Mouse (Mus musculus) c-Kit-positive CD71-positive TER-119-positive erythroid progenitor cells, embryonic 14.5 days (primary cell): ENCODE results near the gene Hemk1.

Experiments
- DNase-seq: peaks from one replicate; pipeline ENCODE4 v3.0.0-alpha.2; 2013; ENCODE audit warnings: low spot score

Hemk1 gene

GRCm38 (mm10) chr9:107343146-107343943 lies 5.2 kb upstream of the Hemk1 start:
- DNase-seq = no peak

GRCm38 (mm10) chr9:107342201-107342709 lies 4.1 kb upstream of the Hemk1 start:
- DNase-seq = no peak

- no peak for DNase-seq
These were observed 2.9 kb upstream of the Hemk1 start for GRCm38 (mm10) chr9:107340911-107341645.

- DNase-seq = peak; percentile 81
These were observed 2.2 kb upstream of the Hemk1 start, which contains the start of gene 6430571L13Rik for GRCm38 (mm10) chr9:107340267-107340859. Gene 6430571L13Rik, plus strand, starts transcription at chr9:107340602.

- no peak for DNase-seq
These were observed 1.8 kb downstream of the Hemk1 start for GRCm38 (mm10) chr9:107336386-107336785.

GRCm38 (mm10) chr9:107335909-107336308 lies 2.2 kb downstream of the Hemk1 start:
- peak; percentile 80 for DNase-seq

- no peak for DNase-seq
These were observed 3.1 kb downstream of the Hemk1 start for GRCm38 (mm10) chr9:107335046-107335445.

- DNase-seq = no peak
These were observed 3.8 kb downstream of the Hemk1 start for GRCm38 (mm10) chr9:107334356-107334755.

- no peak for DNase-seq
These were observed 4.5 kb downstream of the Hemk1 start for GRCm38 (mm10) chr9:107333686-107334085.

GRCm38 (mm10) chr9:107330791-107331190 lies 7.4 kb downstream of the Hemk1 start:
- no peak for DNase-seq

- DNase-seq = no peak
These were observed 10.1 kb downstream of the Hemk1 start for GRCm38 (mm10) chr9:107327879-107328620.

- DNase-seq = no peak
These were observed 12.2 kb downstream of the Hemk1 start for GRCm38 (mm10) chr9:107325904-107326303.

GRCm38 (mm10) chr9:107324799-107325561 lies 13.2 kb downstream of the Hemk1 start:
- DNase-seq = no peak

GRCm38 (mm10) chr9:107323558-107323957 lies 14.6 kb downstream of the Hemk1 start:
- no peak for DNase-seq

GRCm38 (mm10) chr9:107322461-107323050 lies 15.6 kb downstream of the Hemk1 start:
- no peak for DNase-seq

GRCm38 (mm10) chr9:107315791-107316190 lies 22.4 kb downstream of the Hemk1 start:
- DNase-seq = no peak

GRCm38 (mm10) chr9:107313926-107314325 lies 24.2 kb downstream of the Hemk1 start:
- no peak for DNase-seq

GRCm38 (mm10) chr9:107312811-107313584 lies 25.2 kb downstream of the Hemk1 start:
- peak; percentile 87 for DNase-seq

GRCm38 (mm10) chr9:107309600-107309999 lies 28.6 kb downstream of the Hemk1 start:
- DNase-seq = no peak

GRCm38 (mm10) chr9:107309171-107309570 lies 29.0 kb downstream of the Hemk1 start:
- DNase-seq = no peak
